26 mouse cellular contexts compared by ENCODE assay signal in genomic region chrX:154347933-154348332, GRCm38 (mm10). TPM values are rescaled to one million over a fixed set of nuclear protein-coding genes. Genes with fewer than 3 reads are reported as not detected.
A peak's percentile ranks its signal among the peaks of the same experiment; 100 is the strongest.
DNase-seq lines count a peak whose midpoint lies in the region; ATAC-seq and TF ChIP-seq lines count a peak whose summit lies in the region.
"Had no signal": no experiment of that assay in that cellular context is flagged by ENCODE, and none has a peak within 500 bp of the region (broad histone marks: within the 10 kb centered on the region; RNA-seq: fewer than 3 reads in every experiment).

No protein-coding gene starts in this region.

- H3K4me3 ChIP-seq in MEL (ENCODE audit: control insufficient read depth in 1 of 2, insufficient read depth in 1 of 2, low read depth in 2 of 2, low read length in 2 of 2) = peak overlapping the region in 1 of 2 experiments; percentile 36; a peak in 2 of 4 replicates

- no peaks in the 10 kb centered on the region for H3K27me3 ChIP-seq in MEL (ENCODE audit: control insufficient read depth in 1 of 2, insufficient read depth in 2 of 2, low read length in 2 of 2)
- H3K27me3 ChIP-seq: CH12.LX, Patski had no signal

- intact Hi-C loops in left cerebral cortex, postnatal 4 days (cut with DNase I) = no loop called here

- no peak for ATAC-seq in activated CD4-positive, CD25-positive, alpha-beta regulatory T cell, adult 4 months
- ATAC-seq: CD4-positive, CD25-positive, alpha-beta regulatory T cell, adult 4 months; Patski had no signal

- H3K4me1 ChIP-seq in MEL (ENCODE audit: control insufficient read depth in 1 of 2, insufficient read depth in 2 of 2, low read length in 2 of 2) = peaks cover 14 to 18% of the 10 kb centered on the region in 2 experiments

- no peak for TF ChIP-seq CTCF in MEL (IDR thresholded peaks at IDR 0.05 in 2 of 3, conservative IDR thresholded peaks at IDR 0.05 in 1 of 3; ENCODE audit: control insufficient read depth in 1 of 3, insufficient read depth in 1 of 3, low read depth in 2 of 3, low read length in 3 of 3, poor library complexity in 1 of 3, severe bottlenecking in 1 of 3)

- TF ChIP-seq EP300 in MEL (IDR thresholded peaks at IDR 0.05; ENCODE audit: low read depth in 1 of 2, low read length in 2 of 2) = peak; percentile 43 to 66

- peak overlapping the region; percentile 88 for H3K27ac ChIP-seq in MEL (ENCODE audit: control insufficient read depth, low read depth, low read length)

- H3K9ac ChIP-seq in MEL (ENCODE audit: control insufficient read depth, low read depth, low read length, poor library complexity, severe bottlenecking) = peak overlapping the region; percentile 35

- DNase-seq in MEL (ENCODE audit: low read depth, low spot score) = peak; percentile 69
- DNase-seq in MEL-GATA-1-ER (ENCODE audit: extremely low read depth, low read depth) = peak; percentile 59
- DNase-seq in left cerebral cortex, postnatal 4 days = no peak
- DNase-seq: adrenal gland, adult 2 months; adrenal gland, adult 8-10 months; adrenal gland, postnatal 10 days; adrenal gland, postnatal 14 days; adrenal gland, postnatal 25 days; adrenal gland, postnatal 36 days; B cell, adult 2 months; cerebellum, adult 11 months; cerebellum, adult 11-12 months; cerebellum, adult 18-20 months; cerebellum, adult 2 months; cerebellum, adult 8-10 months; cerebellum, adult 9-10 months had no signal

- peaks cover 0 to 30% of the 10 kb centered on the region in 2 experiments; a peak in 2 of 4 replicates for H3K36me3 ChIP-seq in MEL (ENCODE audit: control insufficient read depth in 1 of 2, insufficient read depth in 2 of 2, low read length in 2 of 2)
- H3K36me3 ChIP-seq: G1E had no signal

- H3K9me3 ChIP-seq in MEL (replicated peaks; ENCODE audit: insufficient read depth, low read length) = no peaks in the 10 kb centered on the region
- H3K9me3 ChIP-seq: G1E had no signal

- TF ChIP-seq RAD21 in MEL (IDR thresholded peaks at IDR 0.05; ENCODE audit: low read depth, low read length) = no peak

- H3K79me2 ChIP-seq in MEL (ENCODE audit: control insufficient read depth, insufficient read depth, low read length, poor library complexity) = no peaks in the 10 kb centered on the region

- no peak for TF ChIP-seq POLR2A in MEL (IDR thresholded peaks at IDR 0.05; ENCODE audit: control insufficient read depth in 1 of 2, insufficient read depth in 1 of 2, low read depth in 1 of 2, low read length in 2 of 2, poor library complexity in 1 of 2)

TF ChIP-seq in MEL, 35 proteins besides CTCF, POLR2A, EP300 and RAD21:
- TF ChIP-seq NELFE (IDR thresholded peaks at IDR 0.05; ENCODE audit: low read depth, low read length) (no peak), TCF12 (IDR thresholded peaks at IDR 0.05; ENCODE audit: low read depth, low read length) (no peak), SMC3 (IDR thresholded peaks at IDR 0.05; ENCODE audit: low read depth, low read length) (no peak), NRF1 (IDR thresholded peaks at IDR 0.05; ENCODE audit: insufficient read depth, low read depth, low read length, poor library complexity, severe bottlenecking) (no peak), MEF2A (IDR thresholded peaks at IDR 0.05; ENCODE audit: extremely low read depth, insufficient replicate concordance, low read depth, low read length, poor library complexity, severe bottlenecking) (peak; percentile 39; the same call in 1 of the 2 replicates), JUND (IDR thresholded peaks at IDR 0.05; ENCODE audit: low read depth, low read length) (no peak), MYC (IDR thresholded peaks at IDR 0.05; ENCODE audit: low read depth, low read length) (no peak), RCOR1 (IDR thresholded peaks at IDR 0.05; ENCODE audit: low read depth, low read length) (0 out of 2 replicates have a peak, but pooled peaks have one; percentile 11), SIN3A (IDR thresholded peaks at IDR 0.05; ENCODE audit: low read length) (no peak), HCFC1 (IDR thresholded peaks at IDR 0.05; ENCODE audit: low read depth, low read length) (no peak), CHD1 (IDR thresholded peaks at IDR 0.05; ENCODE audit: low read depth, low read length) (no peak), POLR2AphosphoS5 (IDR thresholded peaks at IDR 0.05; ENCODE audit: borderline replicate concordance, low read depth, low read length) (no peak), GABPA (IDR thresholded peaks at IDR 0.05; ENCODE audit: low read depth, low read length) (no peak), MAZ (IDR thresholded peaks at IDR 0.05; ENCODE audit: low read depth, low read length) (no peak), ETS1 (IDR thresholded peaks at IDR 0.05; ENCODE audit: low read depth, low read length) (peak; percentile 68), ZNF384 (IDR thresholded peaks at IDR 0.05; ENCODE audit: low read depth, low read length) (peak; percentile 70)

RNA-seq across cellular contexts. Expression of gene 4930524N10Rik, which starts 4.7 kb away (rescaled TPM):
- not detected in 2 replicates for total RNA-seq in MEL (2012; rRNA removed)
- polyA plus RNA-seq in MEL (2012; ENCODE audit: insufficient read depth in 1 of 2, insufficient read length in 2 of 2, low read depth in 1 of 2, low replicate concordance in 2 of 2, missing spikeins in 1 of 2) = not detected
- not detected for total RNA-seq in left cerebral cortex, postnatal 4 days (2021)
- not detected for polyA plus RNA-seq in activated CD4-positive, CD25-positive, alpha-beta regulatory T cell, adult 4 months (2017; shearing (Covaris generic))
- total RNA-seq: adrenal gland, adult 18-20 months; adrenal gland, adult 2 months; adrenal gland, adult 8-10 months; adrenal gland, postnatal 10 days; adrenal gland, postnatal 14 days; adrenal gland, postnatal 25 days; adrenal gland, postnatal 36 days; adrenal gland, postnatal 4 days; CH12.LX; ES-E14; G1E had no signal
- polyA plus RNA-seq: adrenal gland, adult 2 months; brain, embryonic 14.5 days; C2C12; CD4-positive, CD25-positive, alpha-beta regulatory T cell, adult 4 months; cerebellum, adult 2 months; G1E; Patski had no signal
